Mouse (Mus musculus): ENCODE measurements around the gene Spire2. TPM values are rescaled to one million over a fixed set of nuclear protein-coding genes. Genes with fewer than 3 reads are reported as not detected.

Spire2 gene
- polyA plus RNA-seq, 1 experiment from 2014 or later: 2.9 TPM

DNA sequence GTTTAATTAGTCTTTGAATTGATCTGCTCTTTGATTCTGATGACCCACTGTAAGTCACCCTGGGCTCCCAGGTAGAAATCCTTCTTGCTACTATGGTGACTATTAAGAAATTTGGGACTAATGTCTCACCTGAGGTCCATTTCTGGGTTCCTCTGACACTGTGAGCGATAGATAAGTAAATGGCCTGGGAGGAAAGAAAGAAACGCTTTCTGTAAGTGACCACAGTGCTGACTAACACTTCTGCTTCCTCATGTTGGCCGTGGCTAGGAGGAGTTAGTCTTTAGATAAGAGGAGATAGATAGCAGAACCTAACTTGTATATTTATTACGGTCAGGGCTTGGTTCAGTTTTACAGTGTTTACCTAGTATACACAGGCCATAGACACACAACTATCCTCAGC, 3.2 kb upstream of the Spire2 start:
- WGBS (ENCODE audit: insufficient replicate concordance): 40% methylated on average over 4 of the region's 4 CpGs

DNA sequence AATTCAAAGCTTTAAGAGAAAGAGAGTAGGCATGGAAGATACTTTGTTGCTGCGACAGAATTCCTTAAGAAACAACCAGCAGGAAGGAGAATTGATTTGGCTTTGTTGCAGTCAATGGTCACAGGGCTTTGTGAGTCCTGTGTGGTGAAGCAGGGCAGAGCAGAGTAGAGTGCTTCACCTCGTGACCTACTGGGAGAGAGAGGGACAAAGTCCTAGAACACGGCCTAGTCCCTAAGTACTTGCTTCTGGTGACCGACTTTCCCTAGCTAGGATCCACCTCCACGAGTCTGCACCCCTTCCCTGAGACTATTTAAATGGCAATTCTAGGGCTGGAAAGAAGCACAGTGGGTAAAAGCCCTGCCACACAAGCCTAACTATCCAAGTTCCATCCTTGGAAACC, 2.6 kb upstream of the Spire2 start:
- Histone ChIP-seq H3K36me3 (ENCODE audit: control insufficient read depth, insufficient read depth, low read length) (no peaks in the 10 kb centered on the region), H3K27ac (ENCODE audit: low read depth, low read length) (no peak overlapping the region), H3K4me1 (ENCODE audit: control insufficient read depth, insufficient read depth, low read length) (peaks cover 19% of the 10 kb centered on the region), H3K4me3 (ENCODE audit: low read depth, low read length) (no peak overlapping the region), H3K9ac (ENCODE audit: low read depth, low read length) (no peak overlapping the region), H3K4me2 (no peak overlapping the region), H3K27me3 (ENCODE audit: control insufficient read depth, insufficient read depth, low read length) (peaks cover 12% of the 10 kb centered on the region), H3K9me3 (replicated peaks; ENCODE audit: control insufficient read depth, low read length) (no peaks in the 10 kb centered on the region)
- whole genome bisulfite sequencing (ENCODE audit: insufficient replicate concordance): 72% methylated on average over 5 of the region's 5 CpGs
- ATAC-seq (replicated peaks; ENCODE audit: insufficient number of reproducible peaks, low FRiP score, low TSS enrichment): no peak

More for the DNA sequence above, 3.2 kb upstream of the Spire2 start:
- H3K9ac ChIP-seq (ENCODE audit: low read depth, low read length): no peak overlapping the region
- no peak overlapping the region for H3K4me2 ChIP-seq
- no peak overlapping the region for H3K27ac ChIP-seq (ENCODE audit: low read depth, low read length)
- peaks cover 12% of the 10 kb centered on the region for H3K27me3 ChIP-seq (ENCODE audit: control insufficient read depth, insufficient read depth, low read length)
- no peak for ATAC-seq (replicated peaks; ENCODE audit: insufficient number of reproducible peaks, low FRiP score, low TSS enrichment)
- H3K4me1 ChIP-seq (ENCODE audit: control insufficient read depth, insufficient read depth, low read length): peaks cover 19% of the 10 kb centered on the region
- no peaks in the 10 kb centered on the region for H3K36me3 ChIP-seq (ENCODE audit: control insufficient read depth, insufficient read depth, low read length)
- no peaks in the 10 kb centered on the region for H3K9me3 ChIP-seq (replicated peaks; ENCODE audit: control insufficient read depth, low read length)
- H3K4me3 ChIP-seq (ENCODE audit: low read depth, low read length): no peak overlapping the region

DNA sequence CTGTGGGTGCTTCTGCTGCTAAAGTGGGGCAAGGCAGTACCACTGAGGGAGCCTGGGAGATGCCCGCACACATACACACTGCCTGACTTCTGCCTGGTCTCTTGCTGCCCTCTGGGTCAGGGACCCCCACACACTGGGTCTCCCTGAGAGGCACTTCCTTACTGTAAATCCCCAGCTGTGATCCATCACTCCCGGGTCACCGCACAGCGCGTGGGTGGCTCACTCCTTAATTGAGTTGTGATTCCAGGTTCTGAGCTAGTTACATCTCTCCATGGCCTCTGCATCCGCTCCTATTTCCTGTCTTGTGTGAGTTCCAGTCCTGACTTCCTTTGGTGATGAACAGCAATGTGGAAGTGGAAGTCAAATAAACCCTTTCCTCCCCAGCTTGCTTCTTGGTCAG, 1.8 kb upstream of the Spire2 start:
- WGBS (ENCODE audit: insufficient replicate concordance): 52% methylated on average over 6 of the region's 6 CpGs
- no peak overlapping the region for H3K9ac ChIP-seq (ENCODE audit: low read depth, low read length)
- no peak overlapping the region for H3K4me3 ChIP-seq (ENCODE audit: low read depth, low read length)
- H3K9me3 ChIP-seq (replicated peaks; ENCODE audit: control insufficient read depth, low read length): no peaks in the 10 kb centered on the region
- no peaks in the 10 kb centered on the region for H3K36me3 ChIP-seq (ENCODE audit: control insufficient read depth, insufficient read depth, low read length)
- H3K27me3 ChIP-seq (ENCODE audit: control insufficient read depth, insufficient read depth, low read length): peaks cover 12% of the 10 kb centered on the region
- no peak for ATAC-seq (replicated peaks; ENCODE audit: insufficient number of reproducible peaks, low FRiP score, low TSS enrichment)
- no peak overlapping the region for H3K27ac ChIP-seq (ENCODE audit: low read depth, low read length)
- H3K4me1 ChIP-seq (ENCODE audit: control insufficient read depth, insufficient read depth, low read length): peaks cover 19% of the 10 kb centered on the region
- H3K4me2 ChIP-seq: no peak overlapping the region

DNA sequence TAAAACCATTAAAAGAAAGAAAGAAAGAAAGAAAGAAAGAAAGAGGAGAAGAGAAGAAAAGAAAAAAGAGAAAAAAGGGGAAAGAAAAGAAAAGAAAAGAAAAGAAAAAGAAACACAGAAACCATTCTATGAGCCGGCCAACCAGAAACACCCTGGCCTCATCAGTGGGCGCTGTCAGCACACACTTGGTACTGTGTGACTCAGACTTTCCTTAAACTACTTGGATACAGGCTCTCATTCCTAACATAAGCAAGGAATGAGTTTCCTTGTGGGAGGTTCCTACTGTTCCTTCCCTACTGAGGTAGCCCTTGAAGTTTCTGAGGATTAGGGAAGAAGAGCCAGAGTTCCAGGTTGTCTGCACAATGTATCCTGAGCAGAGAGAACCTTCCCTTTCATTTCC, 1.2 kb upstream of the Spire2 start:
- no peak overlapping the region for H3K4me2 ChIP-seq
- peaks cover 12% of the 10 kb centered on the region for H3K27me3 ChIP-seq (ENCODE audit: control insufficient read depth, insufficient read depth, low read length)
- no peaks in the 10 kb centered on the region for H3K9me3 ChIP-seq (replicated peaks; ENCODE audit: control insufficient read depth, low read length)
- WGBS (ENCODE audit: insufficient replicate concordance): 45% methylated on average over 2 of the region's 2 CpGs
- H3K9ac ChIP-seq (ENCODE audit: low read depth, low read length): no peak overlapping the region
- peaks cover 19% of the 10 kb centered on the region for H3K4me1 ChIP-seq (ENCODE audit: control insufficient read depth, insufficient read depth, low read length)
- H3K36me3 ChIP-seq (ENCODE audit: control insufficient read depth, insufficient read depth, low read length): no peaks in the 10 kb centered on the region
- no peak for ATAC-seq (replicated peaks; ENCODE audit: insufficient number of reproducible peaks, low FRiP score, low TSS enrichment)
- H3K4me3 ChIP-seq (ENCODE audit: low read depth, low read length): no peak overlapping the region
- H3K27ac ChIP-seq (ENCODE audit: low read depth, low read length): no peak overlapping the region

DNA sequence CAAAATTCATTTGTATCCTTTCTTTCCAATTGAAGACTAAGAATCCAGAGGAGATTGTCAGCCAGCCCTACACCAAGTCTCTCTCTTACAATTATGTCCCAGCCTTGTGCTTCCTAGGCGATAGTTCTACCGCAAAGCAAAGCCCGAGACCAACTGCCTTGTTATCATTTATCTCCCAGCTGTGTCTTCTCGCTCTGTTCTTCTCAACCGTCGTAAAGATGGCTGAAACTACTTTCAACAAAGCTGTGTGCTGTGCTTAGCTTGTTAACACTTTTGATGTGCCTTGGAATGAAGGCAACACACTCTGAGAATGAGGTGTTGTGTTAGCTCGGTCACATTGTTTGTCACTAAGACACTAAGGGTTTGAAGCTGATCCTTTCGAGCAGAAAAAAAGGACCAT, 703 bp upstream of the Spire2 start:
- ATAC-seq (replicated peaks; ENCODE audit: insufficient number of reproducible peaks, low FRiP score, low TSS enrichment): no peak
- H3K27ac ChIP-seq (ENCODE audit: low read depth, low read length): no peak overlapping the region

DNA sequence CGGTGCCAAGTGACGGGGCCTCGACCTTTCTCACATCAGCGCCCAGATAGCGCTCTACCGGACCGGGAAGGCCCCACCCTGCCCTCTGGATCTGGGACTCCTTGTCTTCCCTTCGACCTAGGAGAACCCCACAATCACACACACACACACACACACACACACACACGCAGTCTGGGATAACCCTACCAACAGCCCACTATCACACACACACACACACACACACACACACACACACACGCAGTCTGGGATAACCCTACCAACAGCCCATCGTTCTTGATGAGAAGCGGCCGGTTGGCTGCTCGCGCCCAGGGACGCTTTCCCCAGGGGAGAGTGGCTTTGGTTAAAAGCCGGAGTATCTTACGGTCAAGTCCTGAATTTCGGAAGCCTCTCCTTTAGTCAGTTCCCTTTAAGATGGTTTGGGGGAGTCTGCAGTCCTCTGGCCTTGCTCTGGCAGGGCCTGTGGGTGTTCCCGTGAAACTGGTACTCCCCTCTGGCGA, 626 bp downstream of the Spire2 start:
- H3K9me3 ChIP-seq (replicated peaks; ENCODE audit: control insufficient read depth, low read length): no peaks in the 10 kb centered on the region
- WGBS (ENCODE audit: insufficient replicate concordance): 6% methylated on average over 18 of the region's 21 CpGs
- H3K27me3 ChIP-seq (ENCODE audit: control insufficient read depth, insufficient read depth, low read length): peaks cover 12% of the 10 kb centered on the region
- no peak for ATAC-seq (replicated peaks; ENCODE audit: insufficient number of reproducible peaks, low FRiP score, low TSS enrichment)
- peak overlapping the region; percentile 58 for H3K9ac ChIP-seq (ENCODE audit: low read depth, low read length)
- peak overlapping the region; percentile 95 for H3K4me2 ChIP-seq
- peak overlapping the region; percentile 68 for H3K4me3 ChIP-seq (ENCODE audit: low read depth, low read length)
- H3K4me1 ChIP-seq (ENCODE audit: control insufficient read depth, insufficient read depth, low read length): peaks cover 12% of the 10 kb centered on the region; the same call in 1 of the 2 replicates
- 0 out of 2 replicates have a peak overlapping the region, but pooled peaks have one; percentile 3 for H3K27ac ChIP-seq (ENCODE audit: low read depth, low read length)
- H3K36me3 ChIP-seq (ENCODE audit: control insufficient read depth, insufficient read depth, low read length): no peaks in the 10 kb centered on the region

More for the DNA sequence above, 703 bp upstream of the Spire2 start:
- peaks cover 19% of the 10 kb centered on the region for H3K4me1 ChIP-seq (ENCODE audit: control insufficient read depth, insufficient read depth, low read length)
- peak overlapping the region; percentile 68; the same call in 1 of the 2 replicates for H3K4me3 ChIP-seq (ENCODE audit: low read depth, low read length)
- WGBS (ENCODE audit: insufficient replicate concordance): 26% methylated on average over 8 of the region's 8 CpGs
- H3K9me3 ChIP-seq (replicated peaks; ENCODE audit: control insufficient read depth, low read length): no peaks in the 10 kb centered on the region
- H3K4me2 ChIP-seq: peak overlapping the region; percentile 95
- H3K27me3 ChIP-seq (ENCODE audit: control insufficient read depth, insufficient read depth, low read length): peaks cover 12% of the 10 kb centered on the region
- no peak overlapping the region for H3K9ac ChIP-seq (ENCODE audit: low read depth, low read length)
- H3K36me3 ChIP-seq (ENCODE audit: control insufficient read depth, insufficient read depth, low read length): no peaks in the 10 kb centered on the region

DNA sequence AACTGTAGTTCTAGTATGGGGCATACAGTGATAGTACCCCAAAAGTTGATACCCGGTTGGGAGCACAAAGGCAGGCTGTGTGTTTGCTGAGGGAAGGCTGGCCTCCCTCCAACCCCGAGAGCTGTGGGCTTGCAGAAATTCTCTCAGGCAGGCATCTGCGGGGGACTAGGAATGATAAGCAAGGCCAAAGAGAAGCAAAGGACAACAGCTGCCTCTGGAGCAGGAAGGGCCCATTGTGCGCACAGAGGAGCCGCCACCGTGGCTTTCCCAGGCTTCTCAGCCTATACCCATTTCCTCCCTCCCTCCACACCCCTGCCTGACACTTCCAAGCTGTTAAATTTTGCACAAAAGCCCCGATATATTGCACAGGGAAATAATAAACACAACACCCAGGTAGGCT, 1.4 kb downstream of the Spire2 start:
- H3K9me3 ChIP-seq (replicated peaks; ENCODE audit: control insufficient read depth, low read length): no peaks in the 10 kb centered on the region
- ATAC-seq (replicated peaks; ENCODE audit: insufficient number of reproducible peaks, low FRiP score, low TSS enrichment): no peak
- H3K4me2 ChIP-seq: peak overlapping the region; percentile 95
- H3K36me3 ChIP-seq (ENCODE audit: control insufficient read depth, insufficient read depth, low read length): no peaks in the 10 kb centered on the region
- WGBS (ENCODE audit: insufficient replicate concordance): 3% methylated on average over 7 of the region's 7 CpGs
- H3K4me1 ChIP-seq (ENCODE audit: control insufficient read depth, insufficient read depth, low read length): peaks cover 12% of the 10 kb centered on the region; the same call in 1 of the 2 replicates
- H3K27ac ChIP-seq (ENCODE audit: low read depth, low read length): 0 out of 2 replicates have a peak overlapping the region, but pooled peaks have one; percentile 5
- peak overlapping the region; percentile 0 for H3K4me3 ChIP-seq (ENCODE audit: low read depth, low read length)
- peaks cover 12% of the 10 kb centered on the region for H3K27me3 ChIP-seq (ENCODE audit: control insufficient read depth, insufficient read depth, low read length)
- H3K9ac ChIP-seq (ENCODE audit: low read depth, low read length): no peak overlapping the region

DNA sequence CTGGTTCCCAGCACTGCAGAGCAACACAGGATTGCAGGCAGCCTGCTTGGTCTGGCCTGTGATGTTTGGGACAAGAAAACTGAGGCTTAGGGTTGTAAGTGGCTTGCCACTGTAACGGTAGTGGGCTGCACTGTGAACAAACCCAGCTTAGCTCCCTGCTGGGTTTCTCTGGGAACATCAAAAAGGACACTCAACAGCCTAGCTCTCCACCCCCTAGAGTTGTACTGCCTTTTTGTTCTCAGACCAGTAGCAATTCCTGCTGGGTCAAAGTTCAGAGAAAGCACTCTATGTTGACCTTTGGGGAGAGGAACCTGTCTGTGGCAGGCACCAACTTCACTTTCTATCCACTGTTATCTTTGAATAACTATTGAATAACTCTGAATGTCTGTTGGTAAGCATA, 2.0 kb downstream of the Spire2 start:
- no peak overlapping the region for H3K9ac ChIP-seq (ENCODE audit: low read depth, low read length)
- no peaks in the 10 kb centered on the region for H3K36me3 ChIP-seq (ENCODE audit: control insufficient read depth, insufficient read depth, low read length)
- H3K4me3 ChIP-seq (ENCODE audit: low read depth, low read length): no peak overlapping the region
- H3K4me1 ChIP-seq (ENCODE audit: control insufficient read depth, insufficient read depth, low read length): peaks cover 12% of the 10 kb centered on the region; the same call in 1 of the 2 replicates
- H3K27ac ChIP-seq (ENCODE audit: low read depth, low read length): 0 out of 2 replicates have a peak overlapping the region, but pooled peaks have one; percentile 5
- WGBS (ENCODE audit: insufficient replicate concordance): 13% methylated on average over 1 of the region's 1 CpGs
- H3K27me3 ChIP-seq (ENCODE audit: control insufficient read depth, insufficient read depth, low read length): peaks cover 12% of the 10 kb centered on the region
- no peaks in the 10 kb centered on the region for H3K9me3 ChIP-seq (replicated peaks; ENCODE audit: control insufficient read depth, low read length)
- H3K4me2 ChIP-seq: peak overlapping the region; percentile 95; the same call in 1 of the 2 replicates
- ATAC-seq (replicated peaks; ENCODE audit: insufficient number of reproducible peaks, low FRiP score, low TSS enrichment): no peak

DNA sequence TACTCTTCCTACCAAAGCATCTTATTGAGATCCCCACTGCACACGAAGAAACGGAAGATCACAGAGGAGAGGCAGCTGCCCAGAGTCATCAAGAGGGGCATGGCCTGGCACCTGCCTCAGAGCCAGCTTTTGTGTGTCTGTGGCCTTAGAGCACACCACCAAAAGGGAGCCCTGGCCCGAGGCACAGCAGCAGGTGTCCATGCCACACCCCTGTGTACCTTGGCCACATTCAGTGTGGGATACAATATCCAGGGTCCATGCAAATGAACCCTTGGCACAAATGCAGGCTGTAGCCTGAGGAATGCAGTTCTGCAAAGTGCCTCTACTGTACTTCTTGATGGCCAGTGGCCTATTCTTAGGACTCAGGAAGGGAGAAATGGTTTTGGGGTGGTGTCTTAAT, 5.0 kb downstream of the Spire2 start:
- WGBS (ENCODE audit: insufficient replicate concordance): 62% methylated on average over 3 of the region's 3 CpGs
- Histone ChIP-seq H3K9ac (ENCODE audit: low read depth, low read length) (no peak overlapping the region), H3K4me2 (no peak overlapping the region), H3K36me3 (ENCODE audit: control insufficient read depth, insufficient read depth, low read length) (no peaks in the 10 kb centered on the region), H3K27ac (ENCODE audit: low read depth, low read length) (no peak overlapping the region), H3K27me3 (ENCODE audit: control insufficient read depth, insufficient read depth, low read length) (peaks cover 12% of the 10 kb centered on the region), H3K4me1 (ENCODE audit: control insufficient read depth, insufficient read depth, low read length) (peaks cover 12% of the 10 kb centered on the region; the same call in 1 of the 2 replicates), H3K9me3 (replicated peaks; ENCODE audit: control insufficient read depth, low read length) (no peaks in the 10 kb centered on the region; the same call in 1 of the 2 replicates), H3K4me3 (ENCODE audit: low read depth, low read length) (no peak overlapping the region)
- ATAC-seq (replicated peaks; ENCODE audit: insufficient number of reproducible peaks, low FRiP score, low TSS enrichment): no peak

Data from heart, embryonic 11.5 days (tissue).